Mouse (Mus musculus) left cerebral cortex, adult 11 months (tissue): Measurements from ENCODE around the gene Sapcd2.
"Not testable (repeated sequence)": the region's sequence is repeated elsewhere in the genome, so short reads cannot be mapped to it uniquely, and the experiment has no call there.

ENCODE experiments used
- DNase-seq: peaks from one replicate; pipeline ENCODE4 v3.0.0; 2022; ENCODE audit warnings: low spot score

The Sapcd2 gene

DNA sequence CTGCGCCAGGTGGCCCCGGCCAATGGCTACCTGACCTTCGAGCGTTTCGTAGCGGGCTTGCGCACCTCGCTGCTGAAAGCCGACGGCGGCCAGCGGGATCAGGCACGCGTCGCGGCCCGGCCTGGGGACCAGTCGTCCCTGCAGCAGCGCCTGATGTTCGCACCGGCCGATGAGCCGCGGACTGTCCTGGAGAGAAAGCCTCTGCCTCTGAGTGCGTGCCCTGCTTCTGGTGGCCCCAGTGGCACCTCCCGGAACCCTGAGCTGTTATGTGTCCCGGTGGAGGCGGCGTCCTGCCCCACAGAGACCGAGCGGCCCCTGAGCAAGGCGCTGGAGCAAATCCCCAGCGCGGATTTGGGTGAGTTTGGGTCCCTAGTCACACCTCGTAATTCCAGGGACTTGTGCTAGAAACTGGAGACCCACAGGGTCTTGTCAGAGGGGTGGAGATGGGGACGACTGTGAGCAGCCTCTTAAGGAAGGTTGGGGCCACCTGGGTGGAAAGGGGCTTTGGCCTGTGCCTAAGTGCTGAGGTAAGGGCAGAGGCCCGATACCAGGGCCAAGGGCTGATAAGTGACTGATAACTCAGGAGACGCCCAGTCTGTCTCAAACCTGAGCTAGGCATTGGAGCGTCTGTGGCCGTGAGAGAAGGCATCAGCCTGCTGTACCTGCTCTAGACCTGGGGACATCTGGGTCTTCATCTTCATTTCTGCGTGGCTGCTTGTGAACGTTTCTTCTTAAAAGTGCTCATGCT is 697 bp downstream of the Sapcd2 start:
- no peak for DNase-seq

DNA sequence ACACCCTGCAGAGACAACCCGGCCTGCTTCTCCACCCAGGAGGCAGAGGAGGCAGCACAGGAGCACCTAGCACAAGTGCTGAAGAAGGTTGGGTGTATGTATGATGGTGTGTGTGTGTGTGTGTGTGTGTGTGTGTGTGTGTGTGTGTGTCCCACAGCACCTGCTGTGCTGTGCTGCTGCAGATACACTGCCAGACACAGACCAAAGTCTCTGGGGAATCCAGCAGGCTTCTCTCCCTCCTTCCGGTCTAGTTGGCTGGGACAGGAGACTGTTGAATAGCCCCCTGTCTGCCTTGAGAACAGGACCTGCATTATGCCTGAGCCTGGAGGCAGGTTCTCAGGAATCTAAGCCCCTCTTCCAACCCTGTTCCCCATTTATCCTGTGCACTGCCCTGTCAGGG is 1.3 kb downstream of the Sapcd2 start:
- DNase-seq = no peak

- DNase-seq = no peak
Observed at GRCm38 (mm10) chr2:25376589-25376988, 4.5 kb downstream of the Sapcd2 start.

- DNase-seq = no peak
Observed at GRCm38 (mm10) chr2:25384492-25384891, 12.4 kb downstream of the Sapcd2 start.

- DNase-seq = no peak
Observed at GRCm38 (mm10) chr2:25391266-25391665, 19.1 kb downstream of the Sapcd2 start.

- no peak for DNase-seq
Observed at GRCm38 (mm10) chr2:25394281-25395221, 22.4 kb downstream of the Sapcd2 start.

DNA sequence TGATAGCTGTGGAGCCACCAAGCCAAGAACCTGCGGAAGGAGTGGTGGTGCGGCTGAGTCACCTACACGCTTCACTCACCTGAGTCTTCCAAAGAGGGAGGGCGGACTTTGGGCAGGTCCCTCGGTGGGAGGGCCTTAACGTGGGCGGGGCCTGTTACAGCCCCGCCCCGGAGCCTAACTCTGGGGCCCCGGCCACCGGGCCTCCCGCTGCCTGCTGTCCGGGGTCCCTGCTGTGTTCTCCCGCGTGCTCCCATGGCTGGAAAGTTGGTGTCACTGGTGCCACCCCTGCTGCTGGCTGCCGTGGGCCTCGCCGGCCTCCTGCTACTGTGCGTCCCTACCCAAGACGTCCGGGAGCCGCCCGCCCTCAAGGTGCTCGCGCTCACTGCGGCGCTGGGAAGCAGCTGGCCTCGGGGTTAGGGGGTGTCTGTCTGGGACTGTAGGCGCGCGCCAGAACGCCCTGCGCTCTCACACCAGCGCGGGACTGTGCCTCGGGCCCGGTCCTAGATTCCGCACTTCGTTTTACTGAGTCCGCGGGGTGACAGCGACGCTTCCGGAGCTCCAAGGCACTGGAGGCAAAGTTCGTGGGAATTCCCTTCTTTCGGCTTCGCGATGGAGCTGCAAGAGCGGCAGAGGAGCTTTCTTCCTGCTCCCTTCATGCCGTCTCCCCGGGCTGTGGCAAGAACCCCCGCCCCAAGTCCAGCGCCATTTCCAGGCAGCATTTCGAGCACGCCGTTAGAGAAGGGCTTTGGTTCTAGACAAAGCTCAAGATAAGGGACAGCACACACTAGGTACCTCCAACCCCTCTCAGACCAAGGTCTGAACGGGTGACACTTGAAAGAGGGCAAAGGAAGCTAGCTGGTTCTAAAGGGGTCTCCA is 23.8 kb downstream of the Sapcd2 start, which contains the start of gene Entpd2:
Gene Entpd2 (plus strand): TSS at position 154 of the 876 bp plus-strand sequence.
- no peak for DNase-seq

DNA sequence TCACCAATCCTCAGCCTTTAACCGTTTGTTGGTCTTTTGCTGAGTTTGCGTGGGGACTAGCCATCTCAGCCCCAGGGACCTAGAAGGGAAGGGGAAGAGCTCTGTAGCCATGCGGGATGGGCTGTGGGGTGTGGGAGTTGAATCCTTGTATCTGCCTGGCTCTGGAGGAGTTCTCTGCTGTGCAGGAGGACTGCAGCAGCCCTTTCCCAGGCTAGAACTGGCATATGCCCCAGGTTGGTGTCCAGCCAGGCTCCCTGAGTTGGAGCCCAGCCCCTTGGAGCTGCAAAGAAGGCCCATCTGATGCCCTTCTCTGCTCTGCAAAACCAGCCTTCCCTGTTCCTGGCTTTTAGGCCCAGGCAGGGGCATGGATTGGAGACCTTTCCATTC is 24.5 kb downstream of the Sapcd2 start:
- DNase-seq = no peak

GRCm38 (mm10) chr2:25397010-25397409 is 24.9 kb downstream of the Sapcd2 start:
- DNase-seq = no peak

DNA sequence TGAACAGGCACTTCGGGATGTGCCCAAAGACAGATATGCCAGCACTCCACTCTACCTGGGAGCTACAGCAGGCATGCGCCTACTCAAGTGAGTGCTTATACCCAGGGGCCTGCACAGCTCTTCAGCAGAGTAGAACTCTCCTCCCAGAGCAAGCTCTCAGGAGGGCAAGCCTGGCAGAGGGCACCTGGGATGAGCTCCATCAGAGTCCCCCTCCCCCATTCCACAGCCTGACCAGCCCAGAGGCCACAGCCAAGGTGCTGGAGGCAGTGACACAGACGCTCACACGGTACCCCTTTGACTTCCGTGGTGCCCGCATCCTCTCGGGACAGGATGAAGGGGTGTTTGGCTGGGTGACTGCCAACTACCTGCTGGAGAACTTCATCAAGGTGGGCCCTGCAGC is 25.9 kb downstream of the Sapcd2 start:
- DNase-seq = no peak

DNA sequence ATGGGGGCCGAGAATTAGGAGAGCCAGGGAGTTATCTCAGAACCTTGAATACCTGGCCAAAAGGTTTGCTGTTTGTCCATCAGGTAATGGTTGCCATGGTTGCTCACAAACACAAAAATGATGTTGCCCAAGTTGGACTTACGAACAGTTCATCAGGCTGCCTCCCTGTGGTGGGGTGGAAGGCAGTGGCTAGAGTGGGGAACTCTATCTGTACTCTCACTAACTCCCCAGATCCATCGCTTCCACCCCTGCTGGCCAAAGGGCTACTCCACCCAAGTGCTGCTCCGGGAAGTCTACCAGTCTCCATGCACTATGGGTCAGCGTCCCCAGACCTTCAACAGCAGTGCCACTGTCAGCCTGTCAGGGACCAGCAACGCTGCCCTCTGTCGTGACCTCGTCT is 26.9 kb downstream of the Sapcd2 start, which contains the start of gene Npdc1:
Gene Npdc1 (plus strand): TSS at position 301 of the 400 bp plus-strand sequence.
- no peak for DNase-seq

- DNase-seq = no peak
Observed at GRCm38 (mm10) chr2:25400291-25400690, 28.2 kb downstream of the Sapcd2 start.

DNA sequence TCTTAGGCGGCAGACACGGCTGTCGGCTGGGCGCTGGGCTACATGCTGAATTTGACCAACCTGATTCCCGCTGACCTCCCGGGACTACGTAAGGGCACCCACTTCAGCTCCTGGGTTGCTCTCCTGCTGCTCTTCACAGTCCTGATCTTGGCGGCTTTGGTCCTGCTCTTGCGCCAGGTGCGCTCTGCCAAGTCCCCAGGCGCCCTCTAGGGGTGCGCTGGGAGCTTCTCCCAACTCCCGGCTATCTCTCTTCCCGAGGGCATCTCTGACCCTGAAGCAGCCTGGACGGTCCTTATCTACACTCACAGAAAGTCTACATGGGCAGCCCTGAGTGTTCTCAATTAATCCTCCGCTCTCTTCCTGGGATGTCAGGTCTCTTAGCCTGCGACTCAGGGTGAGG is 28.6 kb downstream of the Sapcd2 start:
- peak; percentile 41 for DNase-seq

DNA sequence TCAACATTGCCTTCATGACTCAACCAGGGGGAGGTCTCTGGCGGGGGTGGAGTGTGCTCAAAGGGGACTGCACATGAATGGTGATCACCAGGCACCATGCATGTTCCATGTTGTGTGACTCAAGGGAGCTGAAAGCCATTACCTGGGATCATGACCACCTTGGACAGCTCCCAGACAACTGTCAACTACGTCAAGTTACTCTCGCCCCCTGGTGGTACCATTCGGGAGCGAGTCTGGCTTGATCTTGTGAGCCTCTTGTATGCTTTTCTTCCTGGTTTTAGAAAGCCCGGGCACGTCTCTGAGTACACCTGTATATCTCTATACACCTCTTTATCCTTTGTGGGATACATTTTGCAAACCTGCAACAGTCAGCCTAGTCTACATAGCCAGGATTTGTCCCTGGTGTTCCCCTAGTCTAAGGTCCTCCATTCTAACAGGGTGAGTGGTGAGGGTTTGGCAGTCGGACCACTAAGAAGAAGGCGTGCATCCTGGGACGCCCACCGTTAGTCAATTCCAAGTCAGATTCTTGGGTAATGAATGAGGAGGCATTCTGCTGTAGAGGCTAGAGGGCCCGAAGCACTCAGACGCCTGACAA is 30.4 kb downstream of the Sapcd2 start:
- DNase-seq = peak; percentile 66

DNA sequence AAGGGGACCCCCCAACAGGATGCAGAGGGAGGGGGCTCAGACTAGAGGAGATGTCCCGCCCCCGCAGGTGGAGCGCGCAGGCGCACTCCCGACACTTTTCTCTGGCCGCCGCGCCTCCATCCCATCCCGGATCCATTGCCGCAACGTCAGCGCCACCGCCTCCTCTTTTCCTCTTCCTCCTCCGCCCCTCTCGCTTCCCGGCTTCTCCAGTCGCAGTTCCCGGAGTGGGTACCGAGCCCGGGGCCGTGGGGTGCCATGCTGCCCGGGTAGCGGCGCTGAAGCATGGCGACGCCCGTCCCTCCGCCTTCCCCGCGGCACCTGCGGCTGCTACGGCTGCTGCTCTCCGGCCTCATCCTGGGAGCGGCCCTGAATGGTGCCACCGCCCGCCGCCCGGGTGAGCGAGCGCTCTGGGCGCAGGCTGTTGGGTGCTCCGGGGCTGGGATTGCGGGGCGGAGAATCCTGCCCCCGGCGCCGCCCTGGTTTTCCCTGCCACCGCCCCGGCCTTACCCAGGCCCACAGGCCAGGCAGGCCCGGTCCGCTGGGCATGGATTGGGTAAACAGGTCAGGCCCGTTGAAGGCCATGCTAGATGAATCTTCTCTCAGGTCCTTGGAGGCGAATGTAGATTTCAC is 31.0 kb downstream of the Sapcd2 start:
- DNase-seq = peak; percentile 86

DNA sequence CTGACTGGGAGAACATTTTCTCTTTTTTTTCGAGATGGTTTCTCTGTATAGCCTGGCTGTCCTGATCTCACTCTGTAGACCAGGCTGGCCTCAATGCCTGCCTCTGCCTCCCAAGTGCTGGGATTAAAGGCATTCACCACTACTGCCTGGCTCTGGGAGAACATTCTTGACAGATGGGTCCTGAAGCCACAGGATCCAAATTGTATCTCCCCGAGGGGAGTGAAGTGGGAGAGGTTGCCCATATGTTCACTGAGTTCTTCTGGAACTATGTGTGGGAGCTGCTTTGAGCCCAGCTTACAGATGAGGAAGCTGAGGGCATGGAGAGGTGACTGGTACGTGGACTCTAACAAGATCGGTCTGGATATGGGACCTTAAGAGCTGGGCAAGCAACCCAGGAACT is 31.9 kb downstream of the Sapcd2 start:
- no peak for DNase-seq

- no peak for DNase-seq
Observed at GRCm38 (mm10) chr2:25408908-25409307, 36.8 kb downstream of the Sapcd2 start.

DNA sequence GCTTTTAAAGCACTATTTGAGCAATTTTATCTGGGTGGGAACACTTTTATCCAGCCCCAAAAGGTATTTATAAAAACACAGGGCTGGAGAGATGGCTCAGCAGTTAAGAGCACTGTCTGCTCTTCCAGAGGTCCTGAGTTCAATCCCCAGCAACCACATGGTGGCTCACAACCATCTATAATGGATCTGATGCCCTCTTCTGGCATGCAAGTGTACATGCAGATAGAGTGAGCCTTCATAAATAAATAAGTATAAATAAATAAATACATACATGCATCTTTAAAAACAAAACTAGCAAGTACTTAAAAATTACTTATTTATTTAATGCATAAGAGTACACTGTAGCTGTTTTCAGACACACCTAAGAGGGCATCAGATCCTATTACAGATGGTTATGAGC is 41.3 kb downstream of the Sapcd2 start:
- DNase-seq = not testable (repeated sequence)

GRCm38 (mm10) chr2:25417426-25417825 is 45.3 kb downstream of the Sapcd2 start:
- no peak for DNase-seq

DNA sequence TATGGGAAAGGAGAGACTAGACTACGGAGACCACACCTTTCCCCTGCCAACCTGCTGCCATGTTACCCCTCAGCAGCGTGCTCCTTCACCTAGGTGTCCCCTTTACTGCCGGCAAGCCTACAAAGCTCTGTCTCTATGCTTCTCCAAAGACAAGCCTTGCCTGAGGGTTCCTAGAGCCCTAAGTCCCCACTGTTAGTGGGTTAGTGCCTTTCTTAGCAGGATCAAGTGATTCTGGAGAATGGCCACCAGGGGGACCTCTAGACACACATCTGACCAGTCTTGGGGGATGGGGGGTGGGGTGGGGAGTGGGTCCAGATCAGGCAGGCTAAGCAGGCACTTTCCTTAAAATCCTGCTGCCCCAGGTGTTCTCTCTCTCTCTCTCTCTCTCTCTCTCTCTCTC is 49.8 kb downstream of the Sapcd2 start:
- no peak for DNase-seq
